Comparison of ENCODE assay signal across 9 mouse cellular contexts in the genomic region with DNA sequence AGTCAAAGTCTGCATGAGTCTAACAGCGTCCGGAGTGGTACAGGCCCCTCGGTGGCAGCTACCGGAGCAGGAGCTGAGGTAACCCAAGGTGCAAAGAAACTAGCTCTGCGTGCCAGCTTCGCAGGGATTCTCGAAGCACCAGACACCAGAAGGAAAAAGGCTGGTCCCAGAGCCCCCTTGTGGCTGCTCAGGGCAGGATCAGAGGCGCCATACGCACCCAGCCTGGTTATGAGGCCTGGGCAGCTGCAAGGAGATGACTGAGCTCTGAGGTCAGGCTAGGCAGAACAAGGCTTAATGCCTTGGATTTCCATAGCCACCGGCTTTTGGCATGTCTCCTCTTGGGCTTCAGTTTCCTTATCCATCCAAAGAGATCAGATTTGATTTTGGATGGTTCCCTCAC. TPM values are rescaled to one million over a fixed set of nuclear protein-coding genes. Genes with fewer than 3 reads are reported as not detected.
DNase-seq lines count a peak whose midpoint lies in the region; ATAC-seq and TF ChIP-seq lines count a peak whose summit lies in the region.
"Had no signal": no experiment of that assay in that cellular context is flagged by ENCODE, and none has a peak within 500 bp of the region (broad histone marks: within the 10 kb centered on the region; RNA-seq: fewer than 3 reads in every experiment).

No protein-coding gene starts in this region.

- peaks cover 10% of the 10 kb centered on the region for H3K27me3 ChIP-seq in heart, adult 2 months (ENCODE audit: control insufficient read depth, insufficient read depth, low read length)
- peaks cover 98% of the 10 kb centered on the region for H3K27me3 ChIP-seq in embryonic facial prominence, embryonic 14.5 days (replicated peaks; ENCODE audit: control insufficient read depth, insufficient read depth, low read length)
- 0 out of 2 replicates have a peak, but pooled peaks cover 7% of the 10 kb centered on the region for H3K27me3 ChIP-seq in kidney, postnatal 0 days (ENCODE audit: insufficient read depth, low read length)
- H3K27me3 ChIP-seq in stomach, postnatal 0 days (ENCODE audit: control insufficient read depth, insufficient read depth, low read length), result peaks cover 3% of the 10 kb centered on the region; the same call in 1 of the 2 replicates

- TF ChIP-seq CTCF in heart, adult 2 months (IDR thresholded peaks at IDR 0.05), result peak; percentile 83
- peak; percentile 86 for TF ChIP-seq CTCF in kidney, postnatal 0 days (IDR thresholded peaks at IDR 0.05; ENCODE audit: low read depth)
- peak; percentile 91 for TF ChIP-seq CTCF in stomach, postnatal 0 days (IDR thresholded peaks at IDR 0.05; ENCODE audit: low read depth)

- TF ChIP-seq EP300 in heart, adult 2 months (IDR thresholded peaks at IDR 0.05; ENCODE audit: insufficient read depth, low read depth, low read length), result no peak
- TF ChIP-seq EP300 in stomach, postnatal 0 days (optimal IDR thresholded peaks at IDR 0.05), result no peak

- TF ChIP-seq POLR2A in heart, adult 2 months (IDR thresholded peaks at IDR 0.05; ENCODE audit: insufficient read depth, low read depth, low read length), result no peak

- H3K9ac ChIP-seq in heart, adult 2 months (ENCODE audit: low read depth, low read length), result no peak overlapping the region
- no peak overlapping the region for H3K9ac ChIP-seq in embryonic facial prominence, embryonic 14.5 days (ENCODE audit: low read depth, low read length)
- no peak overlapping the region for H3K9ac ChIP-seq in kidney, postnatal 0 days (ENCODE audit: low read depth, low read length)
- no peak overlapping the region for H3K9ac ChIP-seq in stomach, postnatal 0 days (ENCODE audit: low read length)
- H3K9ac ChIP-seq: liver, embryonic 13.5 days had no signal

- intact Hi-C loops in heart, adult 2 months (cut with DNase I), result loop anchor here (5.0 kb wide), 1 partner anchor 475 kb away; no protein-coding TSS in a partner anchor

- H3K27ac ChIP-seq in heart, adult 2 months, result no peak overlapping the region
- no peak overlapping the region for H3K27ac ChIP-seq in embryonic facial prominence, embryonic 14.5 days (replicated peaks; ENCODE audit: low read depth, low read length)
- no peak overlapping the region for H3K27ac ChIP-seq in kidney, postnatal 0 days
- H3K27ac ChIP-seq in stomach, postnatal 0 days (replicated peaks), result no peak overlapping the region
- H3K27ac ChIP-seq: liver, embryonic 13.5 days had no signal

- peaks cover 1% of the 10 kb centered on the region for H3K4me1 ChIP-seq in heart, adult 2 months (ENCODE audit: control insufficient read depth, insufficient read depth, low read length)
- peaks cover 12% of the 10 kb centered on the region; the same call in 1 of the 2 replicates for H3K4me1 ChIP-seq in embryonic facial prominence, embryonic 14.5 days (ENCODE audit: control insufficient read depth, insufficient read depth, low read length)
- H3K4me1 ChIP-seq in kidney, postnatal 0 days (replicated peaks; ENCODE audit: insufficient read depth, low read length), result peaks cover 31% of the 10 kb centered on the region
- peaks cover 8% of the 10 kb centered on the region; the same call in 1 of the 2 replicates for H3K4me1 ChIP-seq in stomach, postnatal 0 days (replicated peaks; ENCODE audit: control insufficient read depth, insufficient read depth)

- ATAC-seq in embryonic facial prominence, embryonic 14.5 days (ENCODE audit: low read depth), result peak; percentile 48; the same call in 1 of the 2 replicates
- no peak for ATAC-seq in kidney, postnatal 0 days (replicated peaks; ENCODE audit: low FRiP score, low read depth)
- ATAC-seq in megakaryocyte-erythroid progenitor cell, adult 5-6 weeks (replicated peaks; ENCODE audit: low FRiP score, low TSS enrichment, poor library complexity, severe bottlenecking), result peak; percentile 58
- ATAC-seq in stomach, postnatal 0 days (ENCODE audit: low FRiP score, low TSS enrichment), result peak; percentile 55

- no peak overlapping the region for H3K4me2 ChIP-seq in embryonic facial prominence, embryonic 14.5 days (ENCODE audit: low read depth, low read length)
- no peak overlapping the region for H3K4me2 ChIP-seq in kidney, postnatal 0 days (ENCODE audit: low read length)
- H3K4me2 ChIP-seq in stomach, postnatal 0 days (replicated peaks; ENCODE audit: low read depth), result no peak overlapping the region
- H3K4me2 ChIP-seq: liver, embryonic 13.5 days had no signal

- H3K4me3 ChIP-seq in heart, adult 2 months, result no peak overlapping the region
- no peak overlapping the region for H3K4me3 ChIP-seq in embryonic facial prominence, embryonic 14.5 days (ENCODE audit: low read depth, low read length)
- no peak overlapping the region for H3K4me3 ChIP-seq in kidney, postnatal 0 days (replicated peaks; ENCODE audit: low read depth, low read length)
- H3K4me3 ChIP-seq in stomach, postnatal 0 days (ENCODE audit: low read depth, low read length), result no peak overlapping the region
- H3K4me3 ChIP-seq: liver, embryonic 13.5 days had no signal

- 11% methylated on average over 10 of the region's 10 CpGs for WGBS in heart, adult 2 months
- WGBS in embryonic facial prominence, embryonic 14.5 days, result 2% methylated on average over 9 of the region's 10 CpGs
- 8% methylated on average over 10 of the region's 10 CpGs for WGBS in kidney, postnatal 0 days
- whole genome bisulfite sequencing in stomach, postnatal 0 days, result 8% methylated on average over 10 of the region's 10 CpGs

- H3K9me3 ChIP-seq in embryonic facial prominence, embryonic 14.5 days (ENCODE audit: control insufficient read depth, low read length), result no peaks in the 10 kb centered on the region
- H3K9me3 ChIP-seq in kidney, postnatal 0 days (replicated peaks; ENCODE audit: low read length), result no peaks in the 10 kb centered on the region
- no peaks in the 10 kb centered on the region for H3K9me3 ChIP-seq in stomach, postnatal 0 days (ENCODE audit: control insufficient read depth, low read length)
- H3K9me3 ChIP-seq: liver, embryonic 13.5 days had no signal

- H3K79me2 ChIP-seq in heart, adult 2 months (replicated peaks; ENCODE audit: control insufficient read depth, insufficient read depth, low read length), result no peaks in the 10 kb centered on the region

- DNase-seq in heart, adult 2 months, result peak; percentile 54 to 56
- no peak for DNase-seq in heart, adult 8-10 months (ENCODE audit: low spot score)
- peak; percentile 75 for DNase-seq in 3T3-L1 (ENCODE audit: low read depth, low spot score)
- DNase-seq in Muller cell, postnatal 12 days (ENCODE audit: inconsistent ontology term), result peak; percentile 59
- DNase-seq in embryonic facial prominence, embryonic 14.5 days (ENCODE audit: low spot score), result peak; percentile 79
- DNase-seq in kidney, postnatal 0 days (ENCODE audit: low spot score), result peak; percentile 90
- peak; percentile 83 for DNase-seq in stomach, postnatal 0 days (ENCODE audit: low spot score)
- DNase-seq: liver, embryonic 13.5 days had no signal

- H3K36me3 ChIP-seq in heart, adult 2 months (ENCODE audit: control insufficient read depth, insufficient read depth, low read length), result no peaks in the 10 kb centered on the region
- no peaks in the 10 kb centered on the region for H3K36me3 ChIP-seq in embryonic facial prominence, embryonic 14.5 days (ENCODE audit: control insufficient read depth, insufficient read depth, low read length)
- H3K36me3 ChIP-seq in kidney, postnatal 0 days (ENCODE audit: insufficient read depth, low read length), result no peaks in the 10 kb centered on the region
- no peaks in the 10 kb centered on the region for H3K36me3 ChIP-seq in stomach, postnatal 0 days (ENCODE audit: control insufficient read depth, insufficient read depth, low read length)
- H3K36me3 ChIP-seq: liver, embryonic 13.5 days had no signal

RNA-seq across cellular contexts. Expression of gene Smug1, which starts 5.6 kb away (rescaled TPM):
- total RNA-seq in heart, adult 2 months (2021), result 10 to 100 TPM; 13.9 to 15.2 TPM
- polyA plus RNA-seq in heart, adult 2 months (2012; rRNA removed), result 13.3 and 13.9 TPM in 2 replicates
- 10 to 100 TPM; 10.4 to 16.8 (median 15.2) TPM for total RNA-seq in heart, adult 8-10 months (2022)
- polyA plus RNA-seq in embryonic facial prominence, embryonic 14.5 days (2014; fragmentation: Nextera tagmentation; extraction: Ambion mirVana), result 14.9 and 18.4 TPM in 2 replicates
- polyA plus RNA-seq in kidney, postnatal 0 days (2015; fragmentation: Nextera tagmentation; extraction: Ambion mirVana), result 13.0 TPM in 2 replicates
- total RNA-seq in megakaryocyte-erythroid progenitor cell, adult 5-6 weeks (2014; fragmentation: Nextera tagmentation), result 3.6 and 5.9 TPM in 2 replicates
- 2.2 and 4.2 TPM in 2 replicates for total RNA-seq in megakaryocyte-erythroid progenitor cell, adult 5-6 weeks (2017)
- polyA plus RNA-seq in stomach, postnatal 0 days (2015; fragmentation: Nextera tagmentation; extraction: Ambion mirVana), result 10.6 and 11.2 TPM in 2 replicates
